Mouse (Mus musculus) cortical plate, adult 2 months (tissue): Measurements from ENCODE around the gene Tap2. TPM values are rescaled to one million over a fixed set of nuclear protein-coding genes. Genes with fewer than 3 reads are reported as not detected.

ENCODE experiments used
- H3K27ac ChIP-seq: fragments of 200-500 bp; 2 replicates; pipeline ENCODE4 v1.5.1; 2012; ENCODE audit warnings: low read length, control low read depth, inconsistent platforms; ENCODE audit not compliant: insufficient read depth
- H3K4me1 ChIP-seq: fragments of 200-500 bp; 2 replicates; pipeline ENCODE4 v1.6.1; 2011; ENCODE audit warnings: low read length; ENCODE audit not compliant: control insufficient read depth, insufficient read depth
- H3K4me3 ChIP-seq: fragments of 200-500 bp; 2 replicates; pipeline ENCODE4 v1.5.1; 2011; ENCODE audit warnings: mild to moderate bottlenecking, low read length, control low read depth; ENCODE audit not compliant: insufficient read depth
- CTCF ChIP-seq: fragments of 200-500 bp; IDR thresholded peaks from 2 replicates; pipeline ENCODE4 v1.5.1; 2011; ENCODE audit warnings: mild to moderate bottlenecking, control low read depth, low read length; ENCODE audit not compliant: insufficient read depth; ENCODE audit errors: extremely low read depth
- POLR2A ChIP-seq: fragments of 200-500 bp; IDR thresholded peaks from 2 replicates; pipeline ENCODE4 v1.6.1; 2011; ENCODE audit warnings: mild to moderate bottlenecking, low read length, control low read depth; ENCODE audit not compliant: insufficient read depth; ENCODE audit errors: extremely low read depth
- polyA plus RNA-seq: library from polyadenylated mRNA; depleted of rRNA; stranded (reverse); fragments of >200 nt; gene quantifications from 2 replicates; pipeline ENCODE4 v1.2.3, GENCODE M21; 2012

The Tap2 gene
- polyA plus RNA-seq, 1 experiment: 8.3 TPM

DNA sequence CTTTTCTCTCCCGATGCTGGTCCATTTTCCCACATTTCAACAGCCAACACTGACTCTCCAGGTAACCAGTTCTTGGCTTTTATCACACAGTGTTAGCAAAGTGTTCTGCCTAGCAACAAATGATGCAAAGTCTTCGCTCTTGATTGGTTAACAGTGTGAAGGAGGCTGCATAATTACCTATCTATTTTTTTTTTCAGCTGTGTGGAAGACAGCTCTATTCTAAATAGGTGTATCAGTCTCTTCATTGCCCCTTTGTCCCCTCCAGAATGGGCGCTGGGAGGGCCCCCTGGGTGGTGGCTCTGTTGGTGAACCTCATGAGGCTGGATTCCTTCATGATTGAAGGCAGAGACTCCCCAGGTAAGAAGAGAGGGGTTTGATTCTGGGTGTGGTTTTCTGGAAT, 35.4 kb downstream of the Tap2 start, which contains the start of gene H2-Ob:
Gene H2-Ob (plus strand): TSS at position 198 of the 400 bp plus-strand sequence.
- H3K4me1 ChIP-seq: no peaks in the 10 kb centered on the region
- no peak within 1 kb of the TSS for H3K4me3 ChIP-seq
- H3K27ac ChIP-seq: 0 out of 2 replicates have a peak within 1 kb of the TSS, but pooled peaks have one; percentile 28
- TF ChIP-seq POLR2A: no peak
- no peak for TF ChIP-seq CTCF

GRCm38 (mm10) chr17:34239601-34240041, 36.3 kb downstream of the Tap2 start:
- TF ChIP-seq POLR2A: no peak
- TF ChIP-seq CTCF: no peak
- Histone ChIP-seq H3K27ac (0 out of 2 replicates have a peak overlapping the region, but pooled peaks have one; percentile 28), H3K4me3 (no peak overlapping the region), H3K4me1 (no peaks in the 10 kb centered on the region)

DNA sequence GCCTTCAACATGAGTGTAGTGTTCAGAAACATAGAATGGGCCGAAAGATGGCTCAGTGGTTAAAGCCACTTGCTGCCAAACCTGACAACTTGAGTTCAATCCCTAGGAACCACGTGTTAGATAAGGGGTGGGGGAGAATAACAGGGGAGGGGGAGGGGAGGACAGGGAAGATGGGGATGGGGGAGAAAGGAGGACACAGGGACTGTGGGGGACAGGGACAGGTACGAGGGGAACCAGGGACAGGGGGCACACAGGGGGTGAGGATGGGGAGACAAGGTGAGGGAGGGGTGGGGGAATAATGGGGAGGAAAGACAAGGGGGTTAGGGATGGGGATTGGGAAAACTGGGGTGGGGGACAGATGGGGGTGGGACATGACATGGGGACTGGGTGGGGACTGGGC, 37.0 kb downstream of the Tap2 start:
- Histone ChIP-seq H3K27ac (no peak overlapping the region), H3K4me3 (no peak overlapping the region), H3K4me1 (no peaks in the 10 kb centered on the region)
- TF ChIP-seq POLR2A (no peak), CTCF (no peak)

DNA sequence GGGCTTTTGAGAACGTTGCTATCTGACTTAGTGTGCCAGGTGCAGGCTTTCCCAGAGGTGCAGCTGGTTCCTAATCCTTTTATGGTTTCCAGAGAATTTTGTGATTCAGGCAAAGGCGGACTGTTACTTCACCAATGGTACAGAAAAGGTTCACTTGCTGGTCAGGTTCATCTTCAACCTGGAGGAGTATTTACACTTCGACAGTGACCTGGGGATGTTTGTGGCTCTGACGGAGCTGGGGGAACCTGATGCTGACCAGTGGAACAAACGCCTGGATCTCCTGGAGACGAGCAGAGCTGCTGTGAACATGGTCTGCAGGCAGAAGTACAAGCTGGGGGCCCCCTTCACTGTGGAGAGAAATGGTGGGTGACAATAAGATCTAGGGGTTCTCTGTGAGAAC, 37.6 kb downstream of the Tap2 start:
- TF ChIP-seq POLR2A: no peak
- TF ChIP-seq CTCF: no peak
- no peak overlapping the region for H3K4me3 ChIP-seq
- no peaks in the 10 kb centered on the region for H3K4me1 ChIP-seq
- no peak overlapping the region for H3K27ac ChIP-seq

DNA sequence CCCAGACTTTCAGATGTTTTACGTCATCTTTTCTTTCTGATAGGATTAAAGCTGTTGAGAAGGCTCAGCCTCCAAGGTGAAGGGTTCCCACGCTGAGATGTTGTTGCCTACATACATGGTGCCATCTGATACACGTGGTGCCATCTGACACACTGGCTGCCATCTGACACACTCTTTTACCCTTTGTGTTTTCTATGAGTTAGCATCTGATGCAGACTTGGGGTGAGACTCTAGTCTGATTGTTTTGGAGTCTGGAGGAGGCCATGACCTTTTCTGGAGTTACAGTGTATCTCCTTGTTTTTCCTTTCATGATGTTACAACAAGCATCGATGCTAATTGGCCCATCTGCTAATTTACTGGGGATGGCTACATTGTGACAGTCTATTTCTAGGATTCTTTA, 41.3 kb downstream of the Tap2 start:
- no peak overlapping the region for H3K27ac ChIP-seq
- H3K4me3 ChIP-seq: no peak overlapping the region
- no peaks in the 10 kb centered on the region for H3K4me1 ChIP-seq
- no peak for TF ChIP-seq CTCF

DNA sequence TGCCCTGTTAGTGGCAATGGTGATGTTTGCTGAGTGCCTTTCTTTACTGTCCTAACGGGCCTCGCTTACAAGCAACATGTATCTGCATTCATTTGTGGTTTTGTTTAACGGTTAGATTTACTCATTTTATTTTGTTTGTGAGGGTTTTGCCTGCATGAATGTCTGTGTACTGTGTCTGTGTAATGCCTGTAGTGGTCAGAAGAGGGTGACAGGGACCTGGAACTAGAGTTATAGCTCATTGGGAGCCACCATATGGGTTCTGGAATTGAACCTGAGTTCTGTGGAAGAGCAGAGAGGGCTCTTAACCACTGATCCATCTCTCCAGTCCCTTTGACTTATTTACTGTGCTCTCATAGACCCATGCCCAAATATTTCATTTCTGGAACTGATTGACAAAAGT, 43.7 kb downstream of the Tap2 start:
- no peak overlapping the region for H3K27ac ChIP-seq
- H3K4me1 ChIP-seq: no peaks in the 10 kb centered on the region
- TF ChIP-seq POLR2A (no peak), CTCF (0 out of 2 replicates have a peak, but pooled peaks have one; percentile 19)
- no peak overlapping the region for H3K4me3 ChIP-seq

- no peaks in the 10 kb centered on the region for H3K4me1 ChIP-seq
- no peak overlapping the region for H3K4me3 ChIP-seq
- TF ChIP-seq CTCF (no peak), POLR2A (no peak)
- H3K27ac ChIP-seq: no peak overlapping the region
Measured at GRCm38 (mm10) chr17:34248764-34249163, 45.4 kb downstream of the Tap2 start.

DNA sequence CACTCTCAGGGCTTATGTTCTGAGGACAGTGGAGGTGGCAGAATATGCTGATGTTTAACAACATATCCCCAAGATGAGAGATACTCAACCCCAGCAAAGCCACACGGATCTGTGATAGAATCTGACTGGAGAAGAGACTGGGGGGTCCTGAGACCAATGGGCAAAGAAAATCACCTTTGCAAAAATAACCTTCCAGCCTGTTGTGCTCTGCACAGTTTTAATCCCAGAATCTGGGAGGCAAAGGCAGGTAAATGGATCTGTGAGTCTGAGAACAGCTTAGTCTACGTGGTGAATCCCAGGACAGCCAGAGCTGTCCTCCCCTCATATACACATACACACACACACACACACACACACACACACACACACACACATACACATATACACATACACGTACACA, 46.0 kb downstream of the Tap2 start:
- TF ChIP-seq POLR2A: no peak
- TF ChIP-seq CTCF: no peak
- no peak overlapping the region for H3K4me3 ChIP-seq
- H3K27ac ChIP-seq: no peak overlapping the region
- H3K4me1 ChIP-seq: no peaks in the 10 kb centered on the region

DNA sequence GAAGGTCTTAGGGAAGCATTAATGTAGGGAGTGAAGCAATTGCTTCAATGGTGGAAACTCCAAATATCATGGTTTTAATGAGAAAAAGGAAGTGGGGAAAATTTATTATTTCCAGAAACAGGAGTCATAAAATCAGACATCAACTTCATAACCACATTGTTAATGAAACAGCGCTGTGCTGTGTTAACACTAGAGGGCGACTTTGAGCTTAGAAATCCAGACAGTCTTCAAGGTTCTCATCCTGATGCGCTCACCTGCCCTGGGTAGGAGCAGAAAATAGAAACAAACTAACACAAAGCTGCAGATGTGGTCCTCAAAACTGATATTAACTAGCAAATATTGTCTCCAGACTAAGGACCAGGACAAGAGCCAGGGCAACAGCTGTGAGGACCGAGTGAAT, 46.6 kb downstream of the Tap2 start:
- Histone ChIP-seq H3K4me1 (no peaks in the 10 kb centered on the region), H3K27ac (no peak overlapping the region), H3K4me3 (no peak overlapping the region)
- peak; percentile 70 for TF ChIP-seq CTCF
- TF ChIP-seq POLR2A: no peak

- H3K27ac ChIP-seq: no peak overlapping the region
- no peak overlapping the region for H3K4me3 ChIP-seq
- no peak for TF ChIP-seq CTCF
- TF ChIP-seq POLR2A: no peak
- H3K4me1 ChIP-seq: no peaks in the 10 kb centered on the region
Measured at GRCm38 (mm10) chr17:34251666-34252065, 48.3 kb downstream of the Tap2 start.
